Mouse (Mus musculus): Measurements from ENCODE around the gene Ntng1.

DNA sequence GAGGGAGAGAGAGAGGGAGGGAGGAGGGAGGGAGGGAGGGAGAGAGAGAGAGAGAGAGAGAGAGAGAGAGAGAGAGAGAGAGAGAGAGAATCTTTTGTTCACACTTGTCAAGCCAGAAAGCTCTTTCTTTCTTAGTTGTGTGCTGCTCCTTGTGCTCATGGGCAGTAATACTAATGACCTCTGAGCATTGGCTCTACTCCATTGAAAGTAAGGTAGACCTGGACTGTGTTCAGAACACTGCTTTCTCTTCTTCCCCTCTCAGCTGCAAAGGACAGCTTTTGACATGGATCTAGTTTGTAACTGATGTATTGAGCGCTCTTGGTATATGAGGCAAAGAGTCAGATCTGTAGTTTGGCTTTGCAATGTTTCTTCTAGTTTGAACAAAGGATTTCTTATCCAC lies 334.7 kb downstream of the Ntng1 start:
- no peak for TF ChIP-seq CTCF (IDR thresholded peaks at IDR 0.05; ENCODE audit: borderline replicate concordance, control insufficient read depth, extremely low read depth, insufficient read depth, low read length, poor library complexity)
- TF ChIP-seq POLR2A (IDR thresholded peaks at IDR 0.05; ENCODE audit: control insufficient read depth, extremely low read depth, insufficient read depth, low read length, poor library complexity), result no peak
